Mouse (Mus musculus) forebrain, embryonic 14.5 days (tissue): ENCODE measurements around the gene Ssu2. TPM values are rescaled to one million over a fixed set of nuclear protein-coding genes. Genes with fewer than 3 reads are reported as not detected.
A peak's percentile ranks its signal among the peaks of the same experiment; 100 is the strongest.

ENCODE experiments used
- ATAC-seq: fragments of 200-750 bp; cut with Nextera tagmentation; 2 replicates; pipeline ENCODE4 v1.8.0; 2017; ENCODE audit warnings: mild to moderate bottlenecking, moderate library complexity
- DNase-seq: peaks from one replicate; pipeline ENCODE4 v3.0.0-alpha.2; 2015; ENCODE audit warnings: low spot score
- H3K27ac ChIP-seq: fragments of 300-500 bp; sonication (generic); 2 replicates; pipeline ENCODE4 v1.5.1; 2014; ENCODE audit warnings: low read depth, mild to moderate bottlenecking, control low read depth, low read length, moderate library complexity
- H3K27me3 ChIP-seq: fragments of 300-500 bp; sonication (generic); replicated peaks from 2 replicates; pipeline ENCODE4 v1.6.1; 2014; ENCODE audit warnings: low read length, control low read depth, mixed read lengths; ENCODE audit not compliant: control insufficient read depth, insufficient read depth
- H3K36me3 ChIP-seq: fragments of 300-500 bp; sonication (generic); 2 replicates; pipeline ENCODE4 v1.6.1; 2014; ENCODE audit warnings: low read length, control low read depth; ENCODE audit not compliant: control insufficient read depth, insufficient read depth
- H3K4me1 ChIP-seq: fragments of 300-500 bp; sonication (generic); 2 replicates; pipeline ENCODE4 v1.6.1; 2014; ENCODE audit warnings: antibody characterized with exemption, low read length, control low read depth; ENCODE audit not compliant: control insufficient read depth, insufficient read depth
- H3K4me2 ChIP-seq: fragments of 300-500 bp; sonication (generic); 2 replicates; pipeline ENCODE4 v1.6.1; 2014; ENCODE audit warnings: mild to moderate bottlenecking, control low read depth, low read length
- H3K4me3 ChIP-seq: fragments of 300-500 bp; sonication (generic); 2 replicates; pipeline ENCODE4 v1.5.1; 2014; ENCODE audit warnings: low read depth, low read length, control low read depth
- H3K9ac ChIP-seq: fragments of 300-500 bp; sonication (generic); 2 replicates; pipeline ENCODE4 v1.6.1; 2014; ENCODE audit warnings: mild to moderate bottlenecking, low read length, control low read depth, moderate library complexity
- H3K9me3 ChIP-seq: fragments of 300-500 bp; sonication (generic); replicated peaks from 2 replicates; pipeline ENCODE4 v1.6.1; 2016; ENCODE audit warnings: low read length, control low read depth, mixed read lengths; ENCODE audit not compliant: control insufficient read depth
- WGBS: fragments of 180-500 bp; shearing (Covaris S2); extraction: QIAGEN DNeasy Blood & Tissue Kit; methylation state at CpG from one replicate; pipeline ENCODE4 v1.1.7; 2014; 5-methylcytosine and 5-hydroxymethylcytosine counted together
- polyA plus RNA-seq: library from polyadenylated mRNA; unstranded; fragments of >200 nt; fragmentation: Nextera tagmentation; extraction: Ambion mirVana; gene quantifications from 2 replicates; pipeline ENCODE4 v1.2.1, GENCODE M21; 2014

The Ssu2 gene
- polyA plus RNA-seq: 0.11 TPM in 1 of 2 replicates, not detected in the other

- ATAC-seq: no peak
- WGBS: 76% methylated on average over 9 of the region's 9 CpGs
Observed at GRCm38 (mm10) chr6:112387947-112388346, at the start of gene Ssu2. Ssu2 (minus strand) TSS chr6:112388023.

GRCm38 (mm10) chr6:112426018-112426732 is 38.4 kb upstream of the Ssu2 start:
- H3K27me3 ChIP-seq: no peaks in the 10 kb centered on the region
- no peak overlapping the region for H3K9ac ChIP-seq
- H3K27ac ChIP-seq: no peak overlapping the region
- H3K4me1 ChIP-seq: no peaks in the 10 kb centered on the region
- no peaks in the 10 kb centered on the region for H3K36me3 ChIP-seq
- no peak overlapping the region for H3K4me2 ChIP-seq
- 0 out of 2 replicates have a peak, but pooled peaks cover 3% of the 10 kb centered on the region for H3K9me3 ChIP-seq
- H3K4me3 ChIP-seq: no peak overlapping the region
- no peak for ATAC-seq
- no peak for DNase-seq
- 80% methylated on average over 6 of the region's 6 CpGs for WGBS

More at GRCm38 (mm10) chr6:112387947-112388346, at the start of gene Ssu2:
- Histone ChIP-seq H3K4me1 (0 out of 2 replicates have a peak, but pooled peaks cover 3% of the 10 kb centered on the region), H3K4me3 (no peak within 1 kb of the TSS), H3K9ac (no peak within 1 kb of the TSS), H3K4me2 (no peak within 1 kb of the TSS), H3K36me3 (no peaks in the 10 kb centered on the region), H3K9me3 (no peaks in the 10 kb centered on the region), H3K27ac (no peak within 1 kb of the TSS), H3K27me3 (no peaks in the 10 kb centered on the region)
- DNase-seq: no peak

GRCm38 (mm10) chr6:112423746-112424501 is 36.1 kb upstream of the Ssu2 start:
- Histone ChIP-seq H3K9ac (no peak overlapping the region), H3K9me3 (0 out of 2 replicates have a peak, but pooled peaks cover 3% of the 10 kb centered on the region), H3K27me3 (no peaks in the 10 kb centered on the region), H3K36me3 (no peaks in the 10 kb centered on the region), H3K4me1 (no peaks in the 10 kb centered on the region), H3K4me2 (no peak overlapping the region), H3K4me3 (no peak overlapping the region), H3K27ac (no peak overlapping the region)
- 85% methylated on average over 8 of the region's 8 CpGs for WGBS
- DNase-seq (peak; percentile 47), ATAC-seq (no peak)

- H3K36me3 ChIP-seq: no peaks in the 10 kb centered on the region
- 0 out of 2 replicates have a peak, but pooled peaks cover 3% of the 10 kb centered on the region for H3K9me3 ChIP-seq
- no peaks in the 10 kb centered on the region for H3K4me1 ChIP-seq
- no peaks in the 10 kb centered on the region for H3K27me3 ChIP-seq
- ATAC-seq (no peak), DNase-seq (no peak)
- 100% methylated on average over 1 of the region's 1 CpGs for WGBS
- no peak overlapping the region for H3K4me2 ChIP-seq
- H3K9ac ChIP-seq: no peak overlapping the region
- H3K27ac ChIP-seq: no peak overlapping the region
- H3K4me3 ChIP-seq: no peak overlapping the region
Observed at GRCm38 (mm10) chr6:112420883-112421282, 33.1 kb upstream of the Ssu2 start.

- DNase-seq (peak; percentile 20), ATAC-seq (no peak)
- H3K27ac ChIP-seq: no peak overlapping the region
- 83% methylated on average over 9 of the region's 9 CpGs for WGBS
- no peak overlapping the region for H3K4me2 ChIP-seq
- H3K4me1 ChIP-seq: no peaks in the 10 kb centered on the region
- H3K9me3 ChIP-seq: 0 out of 2 replicates have a peak, but pooled peaks cover 3% of the 10 kb centered on the region
- no peak overlapping the region for H3K9ac ChIP-seq
- no peak overlapping the region for H3K4me3 ChIP-seq
- H3K36me3 ChIP-seq: no peaks in the 10 kb centered on the region
- H3K27me3 ChIP-seq: no peaks in the 10 kb centered on the region
Observed at GRCm38 (mm10) chr6:112419333-112419732, 31.5 kb upstream of the Ssu2 start.

GRCm38 (mm10) chr6:112404111-112404510 is 16.3 kb upstream of the Ssu2 start:
- Histone ChIP-seq H3K4me1 (no peaks in the 10 kb centered on the region), H3K4me3 (no peak overlapping the region), H3K27me3 (no peaks in the 10 kb centered on the region), H3K9me3 (no peaks in the 10 kb centered on the region), H3K36me3 (no peaks in the 10 kb centered on the region), H3K27ac (no peak overlapping the region), H3K9ac (no peak overlapping the region), H3K4me2 (no peak overlapping the region)
- DNase-seq (no peak), ATAC-seq (no peak)
- 77% methylated on average over 5 of the region's 5 CpGs for WGBS

GRCm38 (mm10) chr6:112401953-112402683 is 14.3 kb upstream of the Ssu2 start:
- H3K27me3 ChIP-seq: no peaks in the 10 kb centered on the region
- H3K27ac ChIP-seq: no peak overlapping the region
- H3K36me3 ChIP-seq: no peaks in the 10 kb centered on the region
- DNase-seq (no peak), ATAC-seq (peak; percentile 18; the same call in 1 of the 2 replicates)
- 75% methylated on average over 12 of the region's 12 CpGs for whole genome bisulfite sequencing
- no peak overlapping the region for H3K9ac ChIP-seq
- no peak overlapping the region for H3K4me2 ChIP-seq
- no peak overlapping the region for H3K4me3 ChIP-seq
- H3K9me3 ChIP-seq: no peaks in the 10 kb centered on the region
- H3K4me1 ChIP-seq: no peaks in the 10 kb centered on the region

GRCm38 (mm10) chr6:112397351-112397750 is 9.5 kb upstream of the Ssu2 start:
- Histone ChIP-seq H3K27me3 (no peaks in the 10 kb centered on the region), H3K4me3 (no peak overlapping the region), H3K4me1 (no peaks in the 10 kb centered on the region), H3K9me3 (no peaks in the 10 kb centered on the region), H3K27ac (no peak overlapping the region), H3K36me3 (no peaks in the 10 kb centered on the region), H3K4me2 (no peak overlapping the region), H3K9ac (no peak overlapping the region)
- no peak for DNase-seq
- no peak for ATAC-seq
- WGBS: 89% methylated on average over 3 of the region's 3 CpGs
